Mouse (Mus musculus) CH12.LX (cell line): ENCODE results near the gene Dennd6a. TPM values are rescaled to one million over a fixed set of nuclear protein-coding genes. Genes with fewer than 3 reads are reported as not detected.

Experiments
- DNase-seq: peaks from one replicate; pipeline ENCODE4 v3.0.0-alpha.2; 2013; ENCODE audit errors: extremely low read depth
- H3K27ac ChIP-seq: 2 replicates; pipeline ENCODE4 v1.5.1; 2012; ENCODE audit warnings: low read depth, mild to moderate bottlenecking, control low read depth, moderate library complexity; ENCODE audit not compliant: insufficient read depth
- H3K27me3 ChIP-seq: replicated peaks from 2 replicates; pipeline ENCODE3; 2012; ENCODE audit warnings: inconsistent platforms
- H3K36me3 ChIP-seq, 2 experiments: replicated peaks in 1 of 2; 2 replicates each; pipeline versions ENCODE3 to v1.6.1; 2012; ENCODE audit warnings: inconsistent platforms in 1 of 2, low read length in 1 of 2, mild to moderate bottlenecking in 1 of 2, mixed read lengths in 1 of 2, moderate library complexity in 1 of 2; ENCODE audit not compliant: control insufficient read depth in 1 of 2, insufficient read depth in 1 of 2
- H3K4me1 ChIP-seq, 2 experiments: 2 replicates each; pipeline ENCODE4 v1.6.1; 2012; ENCODE audit warnings: inconsistent platforms in 1 of 2, moderate library complexity in 1 of 2; ENCODE audit not compliant: insufficient read depth in 2 of 2, control insufficient read depth in 1 of 2
- H3K4me2 ChIP-seq: 2 replicates; pipeline ENCODE4 v1.6.1; 2012; ENCODE audit warnings: low read depth, mild to moderate bottlenecking, control low read depth; ENCODE audit not compliant: poor library complexity, insufficient read depth, severe bottlenecking
- H3K4me3 ChIP-seq, 3 experiments: fragments of 150-350 bp in 1 of 3; sonication (generic) in 1 of 3; replicated peaks in 1 of 3; 2 replicates each; pipeline versions ENCODE3 to v1.5.1; 2011 to 2012; ENCODE audit warnings: low read depth in 2 of 3, low read length in 2 of 3, mild to moderate bottlenecking in 2 of 3, moderate library complexity in 2 of 3, control low read depth in 1 of 3, improper control_type of control experiment in 1 of 3, inconsistent platforms in 1 of 3, mixed read lengths in 1 of 3; ENCODE audit not compliant: poor library complexity in 1 of 3
- H3K79me2 ChIP-seq: replicated peaks from 2 replicates; pipeline ENCODE4 v1.6.1; 2012; ENCODE audit warnings: mild to moderate bottlenecking, moderate library complexity; ENCODE audit not compliant: control insufficient read depth, poor library complexity, insufficient read depth, severe bottlenecking; ENCODE audit errors: extremely low read depth
- H3K9ac ChIP-seq: 2 replicates; pipeline ENCODE4 v1.6.1; 2012; ENCODE audit warnings: low read depth, mild to moderate bottlenecking, control low read depth, moderate library complexity; ENCODE audit not compliant: insufficient read depth
- H3K9me3 ChIP-seq: replicated peaks from 2 replicates; pipeline ENCODE3; 2012; ENCODE audit warnings: low read length, inconsistent platforms, mixed read lengths
- BHLHE40 ChIP-seq: IDR thresholded peaks from 2 replicates; pipeline ENCODE4 v1.6.1; 2011; ENCODE audit warnings: mild to moderate bottlenecking, low read depth, low read length, improper control_type of control experiment
- CHD1 ChIP-seq: IDR thresholded peaks from 2 replicates; pipeline ENCODE4 v1.6.1; 2012; ENCODE audit warnings: low read depth, low read length, improper control_type of control experiment, inconsistent platforms
- CHD2 ChIP-seq: IDR thresholded peaks from 2 replicates; pipeline ENCODE4 v1.6.1; 2011; ENCODE audit warnings: low read length, improper control_type of control experiment
- CTCF ChIP-seq, 2 experiments: IDR thresholded peaks in 1 of 2; conservative IDR thresholded peaks in 1 of 2; 2 replicates each; pipeline ENCODE4 v1.5.1; 2011 to 2012; ENCODE audit warnings: low read depth in 2 of 2, low read length in 2 of 2, improper control_type of control experiment in 1 of 2, inconsistent platforms in 1 of 2, mild to moderate bottlenecking in 1 of 2, moderate library complexity in 1 of 2
- E2F4 ChIP-seq: IDR thresholded peaks from 2 replicates; pipeline ENCODE4 v1.6.1; 2011; ENCODE audit warnings: low read depth, low read length, improper control_type of control experiment; ENCODE audit not compliant: insufficient replicate concordance
- ELF1 ChIP-seq: IDR thresholded peaks from 2 replicates; pipeline ENCODE4 v1.6.1; 2014; ENCODE audit warnings: low read depth, mild to moderate bottlenecking, inconsistent platforms, low read length, improper control_type of control experiment
- EP300 ChIP-seq: IDR thresholded peaks from 2 replicates; pipeline ENCODE4 v1.6.1; 2011; ENCODE audit warnings: low read length, improper control_type of control experiment
- ETS1 ChIP-seq: conservative IDR thresholded peaks from 2 replicates; pipeline ENCODE4 v1.6.1; 2012; ENCODE audit warnings: low read depth, mild to moderate bottlenecking, inconsistent platforms, low read length, improper control_type of control experiment, moderate library complexity
- GABPA ChIP-seq: IDR thresholded peaks from 2 replicates; pipeline ENCODE4 v1.6.1; 2012; ENCODE audit warnings: low read depth, low read length, improper control_type of control experiment, inconsistent platforms; ENCODE audit not compliant: insufficient replicate concordance
- HCFC1 ChIP-seq: IDR thresholded peaks from 2 replicates; pipeline ENCODE4 v1.6.1; 2012; ENCODE audit warnings: low read depth, mild to moderate bottlenecking, inconsistent platforms, low read length, improper control_type of control experiment
- IRF4 ChIP-seq: IDR thresholded peaks from 2 replicates; pipeline ENCODE4 v1.6.1; 2014; ENCODE audit warnings: low read depth, mild to moderate bottlenecking, inconsistent platforms, low read length, improper control_type of control experiment
- JUN ChIP-seq: IDR thresholded peaks from 2 replicates; pipeline ENCODE4 v1.6.1; 2011; ENCODE audit warnings: low read depth, mild to moderate bottlenecking, low read length, improper control_type of control experiment, moderate library complexity; ENCODE audit not compliant: insufficient read depth
- JUND ChIP-seq: conservative IDR thresholded peaks from 2 replicates; pipeline ENCODE4 v1.6.1; 2011; ENCODE audit warnings: low read depth, low read length, improper control_type of control experiment
- KAT2A ChIP-seq: IDR thresholded peaks from 2 replicates; pipeline ENCODE4 v1.6.1; 2012; ENCODE audit warnings: low read length, improper control_type of control experiment, inconsistent platforms; ENCODE audit not compliant: insufficient replicate concordance
- MAFK ChIP-seq: IDR thresholded peaks from 2 replicates; pipeline ENCODE4 v1.6.1; 2011; ENCODE audit warnings: low read length, improper control_type of control experiment; ENCODE audit not compliant: insufficient replicate concordance
- MAX ChIP-seq: IDR thresholded peaks from 2 replicates; pipeline ENCODE4 v1.6.1; 2011; ENCODE audit warnings: low read length, improper control_type of control experiment
- MAZ ChIP-seq: IDR thresholded peaks from 2 replicates; pipeline ENCODE4 v1.6.1; 2012; ENCODE audit warnings: low read depth, mild to moderate bottlenecking, inconsistent platforms, low read length, improper control_type of control experiment, moderate library complexity
- MEF2A ChIP-seq: IDR thresholded peaks from 2 replicates; pipeline ENCODE4 v1.6.1; 2014; ENCODE audit warnings: low read depth, mild to moderate bottlenecking, inconsistent platforms, low read length, improper control_type of control experiment, borderline replicate concordance
- MXI1 ChIP-seq: IDR thresholded peaks from 2 replicates; pipeline ENCODE4 v1.6.1; 2011; ENCODE audit warnings: mild to moderate bottlenecking, low read depth, low read length, improper control_type of control experiment
- MYC ChIP-seq: IDR thresholded peaks from 2 replicates; pipeline ENCODE4 v1.6.1; 2011; ENCODE audit warnings: low read depth, mild to moderate bottlenecking, improper control_type of control experiment, low read length
- NELFE ChIP-seq: IDR thresholded peaks from 2 replicates; pipeline ENCODE4 v1.6.1; 2011; ENCODE audit warnings: low read depth, low read length, improper control_type of control experiment
- NRF1 ChIP-seq: IDR thresholded peaks from 2 replicates; pipeline ENCODE4 v1.6.1; 2014; ENCODE audit warnings: low read depth, mild to moderate bottlenecking, inconsistent platforms, low read length, improper control_type of control experiment, moderate library complexity
- PAX5 ChIP-seq: IDR thresholded peaks from 2 replicates; pipeline ENCODE4 v1.6.1; 2012; ENCODE audit warnings: low read length, inconsistent platforms, mixed read lengths
- POLR2A ChIP-seq: IDR thresholded peaks from 2 replicates; pipeline ENCODE4 v1.6.1; 2011; ENCODE audit warnings: low read depth, mild to moderate bottlenecking, improper control_type of control experiment, low read length
- POLR2AphosphoS2 ChIP-seq: IDR thresholded peaks from 2 replicates; pipeline ENCODE4 v1.6.1; 2011; ENCODE audit warnings: low read depth, low read length, improper control_type of control experiment
- RAD21 ChIP-seq: IDR thresholded peaks from 2 replicates; pipeline ENCODE4 v1.6.1; 2011; ENCODE audit warnings: low read depth, mild to moderate bottlenecking, low read length, improper control_type of control experiment, moderate library complexity
- RCOR1 ChIP-seq: conservative IDR thresholded peaks from 2 replicates; pipeline ENCODE4 v1.6.1; 2012; ENCODE audit warnings: low read depth, mild to moderate bottlenecking, inconsistent platforms, low read length, improper control_type of control experiment
- SIN3A ChIP-seq: IDR thresholded peaks from 2 replicates; pipeline ENCODE4 v1.6.1; 2012; ENCODE audit warnings: low read length, improper control_type of control experiment, inconsistent platforms
- SMC3 ChIP-seq: IDR thresholded peaks from 2 replicates; pipeline ENCODE4 v1.6.1; 2011; ENCODE audit warnings: low read depth, low read length, improper control_type of control experiment
- TBP ChIP-seq: conservative IDR thresholded peaks from 2 replicates; pipeline ENCODE4 v1.6.1; 2011; ENCODE audit warnings: low read depth, low read length, improper control_type of control experiment
- TCF12 ChIP-seq: IDR thresholded peaks from 2 replicates; pipeline ENCODE4 v1.6.1; 2014; ENCODE audit warnings: low read depth, mild to moderate bottlenecking, inconsistent platforms, low read length, improper control_type of control experiment
- UBTF ChIP-seq: IDR thresholded peaks from 2 replicates; pipeline ENCODE4 v1.6.1; 2012; ENCODE audit warnings: low read depth, mild to moderate bottlenecking, inconsistent platforms, low read length, improper control_type of control experiment, moderate library complexity
- USF1 ChIP-seq: IDR thresholded peaks from 2 replicates; pipeline ENCODE4 v1.6.1; 2014; ENCODE audit warnings: low read depth, mild to moderate bottlenecking, inconsistent platforms, low read length, improper control_type of control experiment
- USF2 ChIP-seq: conservative IDR thresholded peaks from 2 replicates; pipeline ENCODE4 v1.6.1; 2011; ENCODE audit warnings: low read depth, low read length, improper control_type of control experiment
- ZC3H11A ChIP-seq: IDR thresholded peaks from 2 replicates; pipeline ENCODE4 v1.6.1; 2012; ENCODE audit warnings: low read depth, mild to moderate bottlenecking, inconsistent platforms, low read length, improper control_type of control experiment
- ZKSCAN1 ChIP-seq: IDR thresholded peaks from 2 replicates; pipeline ENCODE4 v1.6.1; 2012; ENCODE audit warnings: low read depth, inconsistent platforms, low read length, improper control_type of control experiment, borderline replicate concordance
- ZMIZ1 ChIP-seq: IDR thresholded peaks from 2 replicates; pipeline ENCODE4 v1.6.1; 2012; ENCODE audit warnings: low read depth, mild to moderate bottlenecking, inconsistent platforms, low read length, improper control_type of control experiment
- ZNF384 ChIP-seq: IDR thresholded peaks from 2 replicates; pipeline ENCODE4 v1.6.1; 2012; ENCODE audit warnings: low read depth, low read length, improper control_type of control experiment, inconsistent platforms
- dilution Hi-C: fragments of 300-500 bp; cut with MboI; formaldehyde crosslinking; loops from 2 replicates; pipeline ENCODE4 v1.14.3; 2020; ENCODE audit warnings: low sequenced_read_pairs; ENCODE audit not compliant: extremely low pct_unique_long_range_greater_than_20kb, extremely low pct_ligation_motif_present
- in situ Hi-C: fragments of 300-500 bp; cut with MboI; formaldehyde crosslinking; loops from 3 replicates; pipeline ENCODE4 v1.14.3; 2019; ENCODE audit warnings: low sequenced_read_pairs, low pct_ligation_motif_present, low pct_unique_long_range_greater_than_20kb, mixed read lengths
- polyA plus RNA-seq: library from polyadenylated mRNA; unstranded; fragments of >175 nt; gene quantifications from 2 replicates; pipeline ENCODE4 v1.2.1, GENCODE M21; 2012; ENCODE audit warnings: low read depth; ENCODE audit not compliant: insufficient read length
- total RNA-seq, 2 experiments: library from RNA; depleted of rRNA; stranded (reverse); fragments of 300-350 nt in 1 of 2; fragments of >200 nt in 1 of 2; gene quantifications; 2 replicates each; pipeline ENCODE4 v1.2.3; 2012 to 2014

The Dennd6a gene
- total and polyA plus RNA-seq, 3 experiments, result 6.5 to 22.9 (median 13.0) TPM

DNA sequence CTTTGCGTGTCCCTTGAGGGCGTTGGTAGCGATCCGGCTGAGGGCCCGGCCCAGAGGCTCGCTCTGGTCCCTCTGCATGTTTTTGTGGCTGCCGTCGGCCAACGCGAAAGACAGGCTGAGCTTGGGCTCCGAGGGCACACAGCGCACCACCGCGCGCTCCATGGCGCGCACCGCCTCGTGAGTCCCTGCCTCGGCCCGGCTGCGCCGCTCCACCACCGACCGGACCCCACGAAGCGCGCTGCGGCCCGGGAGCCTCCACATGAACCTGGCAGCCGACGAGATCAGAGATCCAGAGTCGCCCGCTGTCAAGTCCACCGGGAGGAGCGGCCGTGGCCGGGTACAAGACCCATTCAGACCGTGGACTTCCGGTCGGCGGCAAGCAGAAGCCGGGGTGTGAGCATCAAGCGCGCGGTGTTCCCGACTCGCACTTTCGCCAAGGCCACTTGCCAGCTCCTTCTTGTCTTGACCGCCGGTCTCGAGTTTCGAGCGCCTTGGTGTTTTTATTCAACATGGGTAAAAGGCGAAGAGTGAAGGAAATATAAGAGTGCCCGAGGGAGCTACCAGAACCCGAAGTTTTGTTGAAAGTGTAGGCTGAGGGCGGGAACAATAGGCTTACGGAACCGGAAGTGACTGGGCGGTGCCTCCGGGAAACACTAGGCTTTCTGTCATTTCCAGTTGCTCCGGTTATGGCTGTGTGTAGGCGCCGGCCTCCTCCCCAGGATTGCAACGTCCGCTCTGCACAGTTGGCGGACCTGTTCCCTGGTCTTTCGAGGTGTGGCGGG is 95.8 kb downstream of the Dennd6a start, which contains the start of gene Pde12:
TSS of gene Pde12 (minus strand) at position 592 of the 782 bp plus-strand sequence.
- H3K9me3 ChIP-seq, result peaks cover 3% of the 10 kb centered on the region
- dilution Hi-C loops, result no loop called here
- H3K9ac ChIP-seq, result peak within 1 kb of the TSS; percentile 66
- H3K4me1 ChIP-seq, result peaks cover 5 to 44% of the 10 kb centered on the region in 2 experiments
- H3K79me2 ChIP-seq, result peaks cover 47% of the 10 kb centered on the region
- in situ Hi-C loops, result no loop called here
- H3K27ac ChIP-seq, result peak within 1 kb of the TSS; percentile 58
- no peak for TF ChIP-seq UBTF
- 0 out of 2 replicates have a peak, but pooled peaks have one; percentile 69 for TF ChIP-seq E2F4
- peak; percentile 37; the same call in 1 of the 2 replicates for TF ChIP-seq MEF2A
- no peak for TF ChIP-seq CTCF (conservative IDR thresholded peaks at IDR 0.05 in 1 of 2, IDR thresholded peaks at IDR 0.05 in 1 of 2; ENCODE audit: low read depth in 2 of 2, low read length in 2 of 2)
- TF ChIP-seq RCOR1, result no peak
- TF ChIP-seq BHLHE40, result peak; percentile 71
- TF ChIP-seq MYC, result peak; percentile 59
- TF ChIP-seq JUN, result no peak
- TF ChIP-seq EP300, result no peak
- peak; percentile 92 for TF ChIP-seq SIN3A
- no peak; the same call in 1 of the 2 replicates for TF ChIP-seq MXI1
- TF ChIP-seq USF2, result no peak
- TF ChIP-seq TCF12, result 0 out of 2 replicates have a peak, but pooled peaks have one; percentile 18
- TF ChIP-seq SMC3, result no peak
- peak; percentile 87 for TF ChIP-seq HCFC1
- no peak for TF ChIP-seq USF1
- TF ChIP-seq ELF1, result peak; percentile 83
- TF ChIP-seq ZC3H11A, result peak; percentile 100
- TF ChIP-seq ETS1, result no peak
- TF ChIP-seq CHD2, result peak; percentile 69
- no peak for TF ChIP-seq CHD1
- TF ChIP-seq RAD21, result no peak
- peak; percentile 64; the same call in 1 of the 2 replicates for TF ChIP-seq TBP
- TF ChIP-seq ZKSCAN1, result no peak
- TF ChIP-seq NELFE, result peak; percentile 64
- TF ChIP-seq POLR2AphosphoS2, result no peak
- peak; percentile 61; the same call in 1 of the 2 replicates for TF ChIP-seq IRF4
- peak; percentile 29; the same call in 1 of the 2 replicates for TF ChIP-seq NRF1
- peak; percentile 84; the same call in 1 of the 2 replicates for TF ChIP-seq KAT2A
- peak; percentile 5; the same call in 1 of the 2 replicates for TF ChIP-seq GABPA
- TF ChIP-seq MAX, result peak; percentile 60
- peak; percentile 72 for TF ChIP-seq POLR2A
- TF ChIP-seq JUND, result peak; percentile 40; the same call in 1 of the 2 replicates
- TF ChIP-seq MAFK, result 0 out of 2 replicates have a peak, but pooled peaks have one; percentile 22
- TF ChIP-seq MAZ, result 0 out of 2 replicates have a peak, but pooled peaks have one; percentile 50
- no peak for TF ChIP-seq ZNF384
- TF ChIP-seq ZMIZ1, result peak; percentile 56
- no peak for TF ChIP-seq PAX5
- peaks cover 9 to 20% of the 10 kb centered on the region in 2 experiments for H3K36me3 ChIP-seq
- H3K4me2 ChIP-seq, result peak within 1 kb of the TSS; percentile 95
- no peaks in the 10 kb centered on the region for H3K27me3 ChIP-seq
- peak; percentile 90 for DNase-seq
- H3K4me3 ChIP-seq, result peak within 1 kb of the TSS; percentile 59 to 99 (median 95)
